Mouse (Mus musculus) right cerebral cortex, postnatal 36 days (tissue): ENCODE data around the gene Gm10277.

Source experiments
- DNase-seq, 2 experiments: peaks; one replicate each; pipeline ENCODE4 v3.0.0; 2022; ENCODE audit warnings: low spot score in 2 of 2, mixed read lengths in 1 of 2

The Gm10277 gene

GRCm38 (mm10) chr11:77800491-77800868 is 12.9 kb upstream of the Gm10277 start:
- no peak for DNase-seq

- no peak for DNase-seq
Observed at GRCm38 (mm10) chr11:77795216-77795615, 7.7 kb upstream of the Gm10277 start.

GRCm38 (mm10) chr11:77793238-77793930 is 5.8 kb upstream of the Gm10277 start:
- DNase-seq: peak; percentile 91 to 92

- DNase-seq: no peak
Observed at GRCm38 (mm10) chr11:77792566-77792909, 5.0 kb upstream of the Gm10277 start.

- DNase-seq: no peak
Observed at GRCm38 (mm10) chr11:77791752-77792565, 4.4 kb upstream of the Gm10277 start.

- no peak for DNase-seq
Observed at GRCm38 (mm10) chr11:77791241-77791727, 3.7 kb upstream of the Gm10277 start.

- DNase-seq: no peak
Observed at GRCm38 (mm10) chr11:77790286-77790685, 2.7 kb upstream of the Gm10277 start.

GRCm38 (mm10) chr11:77789512-77789911 is 2.0 kb upstream of the Gm10277 start:
- no peak for DNase-seq

- DNase-seq: no peak
Observed at GRCm38 (mm10) chr11:77785768-77786561, 1.6 kb downstream of the Gm10277 start.

- no peak for DNase-seq
Observed at GRCm38 (mm10) chr11:77785396-77785767, 2.2 kb downstream of the Gm10277 start.

GRCm38 (mm10) chr11:77784894-77785293 is 2.7 kb downstream of the Gm10277 start:
- no peak for DNase-seq

- no peak for DNase-seq
Observed at GRCm38 (mm10) chr11:77783747-77784646, 3.5 kb downstream of the Gm10277 start.

GRCm38 (mm10) chr11:77783211-77783746 is 4.3 kb downstream of the Gm10277 start:
- no peak for DNase-seq

- no peak for DNase-seq
Observed at GRCm38 (mm10) chr11:77782104-77782815, 5.3 kb downstream of the Gm10277 start.

GRCm38 (mm10) chr11:77781088-77781487 is 6.5 kb downstream of the Gm10277 start:
- no peak for DNase-seq

GRCm38 (mm10) chr11:77779240-77779639 is 8.3 kb downstream of the Gm10277 start:
- DNase-seq: no peak

GRCm38 (mm10) chr11:77777937-77778336 is 9.6 kb downstream of the Gm10277 start:
- no peak for DNase-seq

GRCm38 (mm10) chr11:77777436-77777835 is 10.1 kb downstream of the Gm10277 start:
- no peak for DNase-seq

- DNase-seq: no peak
Observed at GRCm38 (mm10) chr11:77775701-77776400, 11.7 kb downstream of the Gm10277 start.
